Mouse (Mus musculus): ENCODE results near the gene Atp6v0d1. TPM values are rescaled to one million over a fixed set of nuclear protein-coding genes. Genes with fewer than 3 reads are reported as not detected.
A peak's percentile ranks its signal among the peaks of the same experiment; 100 is the strongest.

Gene Atp6v0d1
- polyA plus RNA-seq (2015; fragmentation: Nextera tagmentation; extraction: Ambion mirVana): 49.4 and 52.7 TPM in 2 replicates

DNA sequence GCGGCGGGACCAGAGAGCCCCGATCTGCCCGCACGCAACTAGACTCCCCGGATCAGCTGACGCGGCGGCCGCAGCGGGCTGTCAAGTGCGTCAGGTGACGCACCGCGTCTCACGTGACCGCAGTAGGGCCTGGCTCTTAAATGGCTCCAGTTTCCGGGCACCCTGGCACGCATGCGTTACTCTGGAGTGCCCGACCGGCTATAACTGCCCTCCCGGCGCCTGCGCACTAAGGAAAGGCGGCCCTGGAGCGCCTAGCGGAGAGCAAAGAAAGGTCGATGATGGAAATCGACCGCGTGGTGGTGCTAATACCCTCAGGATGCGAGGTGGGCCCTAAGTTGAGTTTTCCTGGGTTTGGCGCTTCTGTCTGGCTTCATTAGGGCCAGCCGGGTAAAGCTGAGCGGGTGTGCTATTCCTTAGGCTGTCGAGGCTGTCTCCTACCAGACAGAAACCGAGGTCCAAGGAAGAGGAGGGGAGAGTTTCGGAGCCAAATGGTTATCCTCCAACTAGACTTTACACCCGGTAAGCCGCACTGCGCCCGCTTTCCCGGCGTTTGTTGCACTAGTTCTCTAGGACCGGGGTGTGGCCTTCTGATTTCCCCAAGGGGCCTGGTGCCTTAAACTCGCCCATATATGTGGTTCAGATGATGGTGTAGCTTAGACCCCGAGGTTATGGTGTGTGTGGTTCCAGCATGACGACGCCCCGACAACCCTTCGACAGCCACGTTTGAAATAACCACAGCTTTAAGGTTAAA is at the start of gene Atp6v0d1:
Gene Atp6v0d1, minus strand, starts transcription at position 96 of the 751 bp plus-strand sequence.
- H3K4me2 ChIP-seq: peak within 1 kb of the TSS; percentile 89
- peak; percentile 99 for ATAC-seq (ENCODE audit: low read depth)
- peak; percentile 99 for DNase-seq
- 3% methylated on average over 52 of the region's 53 CpGs for WGBS (ENCODE audit: insufficient replicate concordance)
- H3K27me3 ChIP-seq: no peaks in the 10 kb centered on the region
- no peaks in the 10 kb centered on the region for H3K9me3 ChIP-seq (replicated peaks)
- H3K27ac ChIP-seq: peak within 1 kb of the TSS; percentile 91
- H3K36me3 ChIP-seq: 0 out of 2 replicates have a peak, but pooled peaks cover 4% of the 10 kb centered on the region
- H3K4me3 ChIP-seq (replicated peaks): peak within 1 kb of the TSS; percentile 90
- peaks cover 50% of the 10 kb centered on the region for H3K4me1 ChIP-seq (replicated peaks)
- H3K9ac ChIP-seq: peak within 1 kb of the TSS; percentile 96

GRCm38 (mm10) chr8:105613830-105614511 is 48.1 kb upstream of the Atp6v0d1 start:
- H3K36me3 ChIP-seq: peaks cover 43% of the 10 kb centered on the region
- H3K9ac ChIP-seq: peak overlapping the region; percentile 51
- WGBS (ENCODE audit: insufficient replicate concordance): 22% methylated on average over 50 of the region's 50 CpGs
- peaks cover 61% of the 10 kb centered on the region for H3K4me1 ChIP-seq (replicated peaks)
- peak overlapping the region; percentile 75 for H3K4me2 ChIP-seq
- DNase-seq (no peak), ATAC-seq (ENCODE audit: low read depth) (no peak)
- H3K4me3 ChIP-seq (replicated peaks): peak overlapping the region; percentile 55
- no peaks in the 10 kb centered on the region for H3K9me3 ChIP-seq (replicated peaks)
- no peak overlapping the region; the same call in 1 of the 2 replicates for H3K27ac ChIP-seq
- H3K27me3 ChIP-seq: peaks cover 20% of the 10 kb centered on the region

- Histone ChIP-seq H3K4me1 (replicated peaks) (peaks cover 71% of the 10 kb centered on the region), H3K4me3 (replicated peaks) (peak overlapping the region; percentile 14), H3K9ac (0 out of 2 replicates have a peak overlapping the region, but pooled peaks have one; percentile 22), H3K4me2 (peak overlapping the region; percentile 75), H3K27ac (no peak overlapping the region), H3K36me3 (peaks cover 34% of the 10 kb centered on the region), H3K9me3 (replicated peaks) (no peaks in the 10 kb centered on the region), H3K27me3 (peaks cover 20% of the 10 kb centered on the region)
- DNase-seq (no peak), ATAC-seq (ENCODE audit: low read depth) (no peak)
- 9% methylated on average over 20 of the region's 20 CpGs for WGBS (ENCODE audit: insufficient replicate concordance)
Measured at GRCm38 (mm10) chr8:105613037-105613436, 47.2 kb upstream of the Atp6v0d1 start.

- peaks cover 83% of the 10 kb centered on the region for H3K4me1 ChIP-seq (replicated peaks)
- no peak overlapping the region for H3K4me3 ChIP-seq (replicated peaks)
- peaks cover 22% of the 10 kb centered on the region for H3K36me3 ChIP-seq
- DNase-seq (no peak), ATAC-seq (ENCODE audit: low read depth) (no peak)
- 80% methylated on average over 9 of the region's 9 CpGs for WGBS (ENCODE audit: insufficient replicate concordance)
- no peak overlapping the region for H3K4me2 ChIP-seq
- H3K9me3 ChIP-seq (replicated peaks): no peaks in the 10 kb centered on the region
- H3K27ac ChIP-seq: no peak overlapping the region
- H3K9ac ChIP-seq: no peak overlapping the region
- H3K27me3 ChIP-seq: peaks cover 20% of the 10 kb centered on the region
Measured at GRCm38 (mm10) chr8:105611836-105612235, 46.0 kb upstream of the Atp6v0d1 start.

DNA sequence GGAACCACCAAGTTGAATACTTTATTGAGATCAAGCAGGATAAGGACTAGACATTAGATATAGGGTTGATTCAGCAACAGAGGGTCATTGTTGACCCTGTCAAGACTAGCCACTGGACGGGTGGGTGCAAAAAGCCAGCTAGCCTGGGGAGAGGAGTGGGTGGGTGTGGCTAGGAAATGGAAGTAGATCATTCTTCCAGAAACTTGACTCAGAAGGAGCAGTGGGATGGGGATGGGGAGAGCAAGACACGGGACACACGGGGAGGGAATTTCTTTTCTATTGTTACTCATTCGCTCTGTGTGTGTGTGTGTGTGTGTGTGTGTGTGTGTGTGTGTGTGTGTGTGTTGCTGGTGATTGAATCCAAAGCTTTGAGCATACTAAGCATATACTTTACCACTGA is 43.9 kb upstream of the Atp6v0d1 start:
- H3K4me2 ChIP-seq: peak overlapping the region; percentile 48
- peak overlapping the region; percentile 17; the same call in 1 of the 2 replicates for H3K4me3 ChIP-seq (replicated peaks)
- peaks cover 20% of the 10 kb centered on the region for H3K27me3 ChIP-seq
- ATAC-seq (ENCODE audit: low read depth): no peak
- peak overlapping the region; percentile 78 for H3K27ac ChIP-seq
- peak overlapping the region; percentile 27; the same call in 1 of the 2 replicates for H3K9ac ChIP-seq
- H3K36me3 ChIP-seq: peaks cover 2% of the 10 kb centered on the region
- H3K9me3 ChIP-seq (replicated peaks): no peaks in the 10 kb centered on the region
- H3K4me1 ChIP-seq (replicated peaks): peaks cover 99% of the 10 kb centered on the region
- no peak for DNase-seq
- WGBS (ENCODE audit: insufficient replicate concordance): 14% methylated on average over 4 of the region's 4 CpGs

DNA sequence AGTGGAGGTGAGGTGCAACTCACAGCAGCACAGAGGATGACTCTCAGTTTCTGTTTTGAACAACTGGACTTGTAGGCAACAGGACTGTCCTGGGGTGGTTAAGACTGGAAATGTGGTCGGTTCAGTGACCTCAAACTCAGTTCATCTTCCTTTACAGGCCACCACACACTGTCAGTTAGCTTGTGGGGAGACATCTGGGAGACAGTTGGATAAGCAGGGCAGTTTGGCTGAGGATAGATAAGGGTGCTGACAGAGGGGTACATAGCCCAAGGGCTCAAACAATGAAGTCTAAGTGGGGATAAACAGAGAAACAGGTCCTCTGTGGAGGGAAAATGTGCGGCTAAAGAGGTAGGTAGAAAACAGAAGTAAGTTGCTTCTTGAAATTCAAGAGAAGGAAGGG is 43.5 kb upstream of the Atp6v0d1 start:
- WGBS (ENCODE audit: insufficient replicate concordance): 7% methylated on average over 2 of the region's 2 CpGs
- Histone ChIP-seq H3K27me3 (peaks cover 17% of the 10 kb centered on the region), H3K9me3 (replicated peaks) (no peaks in the 10 kb centered on the region), H3K36me3 (no peaks in the 10 kb centered on the region; the same call in 1 of the 2 replicates), H3K4me1 (replicated peaks) (peaks cover 99% of the 10 kb centered on the region), H3K27ac (peak overlapping the region; percentile 78), H3K9ac (peak overlapping the region; percentile 27; the same call in 1 of the 2 replicates), H3K4me3 (replicated peaks) (peak overlapping the region; percentile 17; the same call in 1 of the 2 replicates), H3K4me2 (peak overlapping the region; percentile 48)
- DNase-seq (peak; percentile 66), ATAC-seq (ENCODE audit: low read depth) (peak; percentile 66)

GRCm38 (mm10) chr8:105607684-105608083 is 41.8 kb upstream of the Atp6v0d1 start:
- no peak overlapping the region for H3K4me3 ChIP-seq (replicated peaks)
- DNase-seq: peak; percentile 58
- H3K36me3 ChIP-seq: no peaks in the 10 kb centered on the region; the same call in 1 of the 2 replicates
- H3K27ac ChIP-seq: peak overlapping the region; percentile 78
- no peak for ATAC-seq (ENCODE audit: low read depth)
- H3K4me1 ChIP-seq (replicated peaks): peaks cover 88% of the 10 kb centered on the region
- peaks cover 13% of the 10 kb centered on the region; the same call in 1 of the 2 replicates for H3K27me3 ChIP-seq
- H3K4me2 ChIP-seq: peak overlapping the region; percentile 98
- WGBS (ENCODE audit: insufficient replicate concordance): 2% methylated on average over 4 of the region's 4 CpGs
- H3K9me3 ChIP-seq (replicated peaks): no peaks in the 10 kb centered on the region
- 0 out of 2 replicates have a peak overlapping the region, but pooled peaks have one; percentile 86 for H3K9ac ChIP-seq

GRCm38 (mm10) chr8:105607062-105607461 is 41.2 kb upstream of the Atp6v0d1 start:
- H3K9ac ChIP-seq: peak overlapping the region; percentile 86
- DNase-seq (no peak), ATAC-seq (ENCODE audit: low read depth) (no peak)
- no peaks in the 10 kb centered on the region for H3K9me3 ChIP-seq (replicated peaks)
- 0 out of 2 replicates have a peak, but pooled peaks cover 9% of the 10 kb centered on the region for H3K27me3 ChIP-seq
- peak overlapping the region; percentile 76 for H3K4me3 ChIP-seq (replicated peaks)
- 5% methylated on average over 10 of the region's 10 CpGs for WGBS (ENCODE audit: insufficient replicate concordance)
- peak overlapping the region; percentile 98 for H3K4me2 ChIP-seq
- peaks cover 82% of the 10 kb centered on the region for H3K4me1 ChIP-seq (replicated peaks)
- H3K36me3 ChIP-seq: no peaks in the 10 kb centered on the region; the same call in 1 of the 2 replicates
- H3K27ac ChIP-seq: peak overlapping the region; percentile 86

GRCm38 (mm10) chr8:105606189-105607023 is 40.6 kb upstream of the Atp6v0d1 start:
- ATAC-seq (ENCODE audit: low read depth) (peak; percentile 29), DNase-seq (peak; percentile 67)
- no peaks in the 10 kb centered on the region for H3K36me3 ChIP-seq
- H3K9ac ChIP-seq: peak overlapping the region; percentile 86
- peak overlapping the region; percentile 86 for H3K27ac ChIP-seq
- peak overlapping the region; percentile 76 for H3K4me3 ChIP-seq (replicated peaks)
- H3K4me1 ChIP-seq (replicated peaks): peaks cover 75% of the 10 kb centered on the region
- no peaks in the 10 kb centered on the region for H3K9me3 ChIP-seq (replicated peaks)
- 0 out of 2 replicates have a peak, but pooled peaks cover 5% of the 10 kb centered on the region for H3K27me3 ChIP-seq
- under 1% methylated on average over 30 of the region's 30 CpGs for WGBS (ENCODE audit: insufficient replicate concordance)
- peak overlapping the region; percentile 98 for H3K4me2 ChIP-seq

DNA sequence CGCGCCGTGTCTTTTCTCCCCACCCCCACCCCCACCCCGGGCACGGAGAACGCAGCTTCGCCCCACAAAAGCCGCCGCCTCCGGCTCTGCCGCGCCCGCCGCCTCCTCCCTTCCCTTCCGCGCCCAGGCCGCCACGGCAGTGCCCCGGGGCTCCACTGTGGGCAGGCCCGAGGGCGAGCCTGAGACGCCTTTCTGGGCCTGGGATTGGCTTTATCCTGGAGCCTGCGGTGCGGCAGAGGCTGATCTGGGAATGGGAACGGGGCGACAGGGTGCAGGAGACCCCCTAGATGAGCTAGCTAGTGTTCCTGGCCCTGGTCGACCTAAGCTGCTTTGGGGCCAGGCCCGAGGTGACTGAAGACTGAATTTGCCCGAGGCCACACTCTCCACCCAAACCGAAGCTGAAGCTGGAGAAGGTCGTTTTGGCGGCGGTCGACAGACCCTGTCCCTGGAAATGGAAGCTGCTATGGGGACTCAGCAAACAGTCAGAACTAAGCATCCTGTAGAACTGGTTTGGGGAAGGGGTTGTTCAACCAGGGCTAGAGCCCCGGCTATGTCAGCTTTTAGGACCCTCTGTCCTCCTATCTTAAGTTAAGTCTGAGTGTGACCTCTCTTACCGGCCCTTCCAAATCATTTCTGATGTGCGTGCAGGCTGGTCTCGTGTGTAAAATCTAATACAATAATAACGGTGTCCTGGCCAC is 39.8 kb upstream of the Atp6v0d1 start:
- peak; percentile 40 for DNase-seq
- H3K4me1 ChIP-seq (replicated peaks): peaks cover 68% of the 10 kb centered on the region

More for the DNA sequence above, 39.8 kb upstream of the Atp6v0d1 start:
- Histone ChIP-seq H3K4me2 (peak overlapping the region; percentile 98), H3K27me3 (0 out of 2 replicates have a peak, but pooled peaks cover 5% of the 10 kb centered on the region), H3K9ac (peak overlapping the region; percentile 86), H3K27ac (peak overlapping the region; percentile 86), H3K9me3 (replicated peaks) (no peaks in the 10 kb centered on the region), H3K36me3 (no peaks in the 10 kb centered on the region), H3K4me3 (replicated peaks) (peak overlapping the region; percentile 76)
- 1% methylated on average over 38 of the region's 39 CpGs for WGBS (ENCODE audit: insufficient replicate concordance)
- peak; percentile 54 for ATAC-seq (ENCODE audit: low read depth)

Data from liver, embryonic 13.5 days (tissue).